8 mouse cellular contexts compared by ENCODE assay signal in the genomic region with DNA sequence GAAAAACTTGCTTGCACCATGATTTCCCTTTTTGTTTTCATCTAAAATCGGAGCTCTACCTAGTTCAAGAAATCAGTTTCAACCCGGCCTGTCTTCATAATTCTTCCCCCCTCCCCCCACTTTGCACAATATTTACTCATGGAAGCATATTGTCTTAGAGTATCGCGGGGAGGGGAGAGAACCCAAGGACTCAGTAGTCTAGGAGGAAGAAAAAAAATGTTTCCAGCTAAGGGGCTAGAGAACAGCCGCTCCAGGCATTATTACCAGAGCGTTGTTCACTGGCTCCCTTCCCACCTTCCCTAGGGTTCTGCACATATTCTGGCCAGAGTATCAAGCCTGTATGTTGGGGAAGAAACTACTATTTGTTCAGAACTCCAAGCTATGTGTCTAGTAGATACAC.
DNase-seq lines count a peak whose midpoint lies in the region; ATAC-seq and TF ChIP-seq lines count a peak whose summit lies in the region.

No protein-coding gene starts in this region.

- H3K27ac ChIP-seq in testis, adult 2 months (ENCODE audit: control insufficient read depth, insufficient read depth, low read depth, low read length) = peak overlapping the region; percentile 57
- H3K27ac ChIP-seq in liver, embryonic 12.5 days = no peak overlapping the region

- ATAC-seq in liver, embryonic 12.5 days = no peak

- no peaks in the 10 kb centered on the region for H3K36me3 ChIP-seq in testis, adult 2 months (ENCODE audit: control insufficient read depth, insufficient read depth, low read length)
- H3K36me3 ChIP-seq in liver, embryonic 12.5 days = no peaks in the 10 kb centered on the region

- peak overlapping the region; percentile 69 for H3K4me2 ChIP-seq in liver, embryonic 12.5 days

- H3K4me3 ChIP-seq in testis, adult 2 months (ENCODE audit: control insufficient read depth, low read depth, low read length) = peak overlapping the region; percentile 75
- peak overlapping the region; percentile 61 for H3K4me3 ChIP-seq in liver, embryonic 12.5 days

- WGBS in liver, embryonic 12.5 days (ENCODE audit: insufficient replicate concordance) = 28% methylated on average over 6 of the region's 6 CpGs

- TF ChIP-seq POLR2A in testis, adult 2 months (IDR thresholded peaks at IDR 0.05; ENCODE audit: control insufficient read depth, low read depth, low read length) = no peak

- TF ChIP-seq CTCF in testis, adult 2 months (IDR thresholded peaks at IDR 0.05; ENCODE audit: control insufficient read depth, insufficient read depth, insufficient replicate concordance, low read depth, low read length) = no peak

- H3K9ac ChIP-seq in liver, embryonic 12.5 days = peak overlapping the region; percentile 55; the same call in 1 of the 2 replicates

- no peaks in the 10 kb centered on the region for H3K4me1 ChIP-seq in testis, adult 2 months (ENCODE audit: control insufficient read depth, insufficient read depth, low read length)
- no peaks in the 10 kb centered on the region for H3K4me1 ChIP-seq in liver, embryonic 12.5 days

- no peaks in the 10 kb centered on the region for H3K27me3 ChIP-seq in testis, adult 2 months (ENCODE audit: control insufficient read depth, insufficient read depth, low read length)
- H3K27me3 ChIP-seq in liver, embryonic 12.5 days (replicated peaks) = peaks cover 4% of the 10 kb centered on the region; the same call in 1 of the 2 replicates

- peak; percentile 31 to 50 for DNase-seq in cerebellum, postnatal 10 days
- no peak for DNase-seq in cerebellum, adult 9-11 months
- DNase-seq in testis, postnatal 14 days (ENCODE audit: low spot score) = no peak
- DNase-seq in layer of hippocampus, adult 9-10 months (ENCODE audit: low spot score) = no peak
- DNase-seq in urinary bladder, adult 2 months (ENCODE audit: low spot score) = no peak
- DNase-seq in T-cell, adult 2 months (ENCODE audit: low spot score) = no peak

- no peaks in the 10 kb centered on the region for H3K9me3 ChIP-seq in liver, embryonic 12.5 days (replicated peaks)

Comparison
In these comparisons a context has a peak if more than half of its experiments do, and no peak if none do; other contexts are left out.
1. DNase-seq: peak in cerebellum, postnatal 10 days (2 of 2); none in cerebellum, adult 9-11 months (single experiment), testis, postnatal 14 days (single experiment), layer of hippocampus, adult 9-10 months (single experiment), urinary bladder, adult 2 months (single experiment) and T-cell, adult 2 months (single experiment).